Mouse (Mus musculus): ENCODE data around the gene Tle1. TPM values are rescaled to one million over a fixed set of nuclear protein-coding genes. Genes with fewer than 3 reads are reported as not detected.

Gene Tle1
- 34.3 and 41.2 TPM in 2 replicates for polyA plus RNA-seq (2011; ENCODE audit: insufficient read length, low read depth, missing spikeins)

DNA sequence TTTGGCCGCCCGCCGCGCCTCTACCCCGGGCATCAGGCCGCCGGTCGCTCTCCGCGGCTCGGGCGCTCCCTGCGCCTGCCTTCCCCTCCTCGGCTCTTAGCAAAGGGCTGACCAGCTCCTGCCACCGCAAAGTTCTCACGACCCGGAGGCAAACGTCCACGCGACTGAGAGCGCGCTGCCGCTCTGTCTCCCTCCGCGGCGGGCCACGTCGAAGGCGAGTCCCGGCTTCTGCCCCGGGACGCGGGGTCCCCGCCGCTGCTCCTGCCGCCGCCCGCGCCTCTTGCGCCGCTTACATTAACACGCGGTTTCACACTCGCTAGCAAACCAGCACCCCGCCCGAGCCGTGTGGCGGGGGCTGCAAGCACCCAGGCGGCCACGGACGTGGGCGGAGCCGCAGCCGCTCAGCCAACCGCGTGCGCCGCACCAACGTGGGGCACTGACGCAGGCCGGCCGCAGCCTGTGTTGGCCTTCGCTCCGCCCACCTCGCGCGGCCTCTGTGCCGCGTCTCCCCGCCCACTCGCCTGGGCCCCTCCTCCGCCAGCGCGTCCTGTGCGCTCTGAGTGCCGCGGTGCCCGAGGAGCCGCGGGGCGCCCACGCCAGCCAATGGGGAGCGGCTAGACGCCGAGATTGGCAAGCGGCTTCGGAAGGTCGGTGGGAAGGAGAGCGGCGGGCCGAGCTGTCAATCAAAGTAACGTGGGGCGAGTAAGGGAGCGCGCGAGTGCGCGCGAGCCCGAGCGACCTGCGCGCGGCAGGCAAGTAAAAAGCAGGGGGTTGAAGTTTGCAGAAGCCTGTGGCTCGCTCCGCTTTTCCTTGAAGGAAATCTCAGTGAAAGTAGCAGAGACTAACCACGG lies at the start of gene Tle1:
Gene Tle1, minus strand, starts transcription at position 361 of the 851 bp plus-strand sequence.
- TF ChIP-seq CTCF (IDR thresholded peaks at IDR 0.05; ENCODE audit: borderline replicate concordance, insufficient read depth, low read length) = no peak
- peak; percentile 74 for TF ChIP-seq POLR2A (IDR thresholded peaks at IDR 0.05; ENCODE audit: low read depth, low read length)
- peak within 1 kb of the TSS; percentile 99 for H3K4me3 ChIP-seq (ENCODE audit: insufficient read depth, low read length)
- H3K4me1 ChIP-seq (ENCODE audit: control insufficient read depth, insufficient read depth, low read length) = peaks cover 3% of the 10 kb centered on the region; the same call in 1 of the 2 replicates
- H3K27ac ChIP-seq (ENCODE audit: insufficient read depth, low read length) = peak within 1 kb of the TSS; percentile 88

GRCm38 (mm10) chr4:72233584-72234219 lies 33.0 kb upstream of the Tle1 start:
- no peak overlapping the region for H3K27ac ChIP-seq (ENCODE audit: insufficient read depth, low read length)
- H3K4me3 ChIP-seq (ENCODE audit: insufficient read depth, low read length) = no peak overlapping the region
- H3K4me1 ChIP-seq (ENCODE audit: control insufficient read depth, insufficient read depth, low read length) = no peaks in the 10 kb centered on the region
- TF ChIP-seq CTCF (IDR thresholded peaks at IDR 0.05; ENCODE audit: borderline replicate concordance, insufficient read depth, low read length) = no peak
- TF ChIP-seq POLR2A (IDR thresholded peaks at IDR 0.05; ENCODE audit: low read depth, low read length) = no peak

- Histone ChIP-seq H3K4me3 (ENCODE audit: insufficient read depth, low read length) (no peak overlapping the region), H3K4me1 (ENCODE audit: control insufficient read depth, insufficient read depth, low read length) (no peaks in the 10 kb centered on the region), H3K27ac (ENCODE audit: insufficient read depth, low read length) (no peak overlapping the region)
- no peak for TF ChIP-seq CTCF (IDR thresholded peaks at IDR 0.05; ENCODE audit: borderline replicate concordance, insufficient read depth, low read length)
- TF ChIP-seq POLR2A (IDR thresholded peaks at IDR 0.05; ENCODE audit: low read depth, low read length) = no peak
Measured at GRCm38 (mm10) chr4:72232206-72232605, 31.5 kb upstream of the Tle1 start.

GRCm38 (mm10) chr4:72230832-72231231 lies 30.1 kb upstream of the Tle1 start:
- no peak overlapping the region for H3K27ac ChIP-seq (ENCODE audit: insufficient read depth, low read length)
- H3K4me1 ChIP-seq (ENCODE audit: control insufficient read depth, insufficient read depth, low read length) = no peaks in the 10 kb centered on the region
- TF ChIP-seq CTCF (IDR thresholded peaks at IDR 0.05; ENCODE audit: borderline replicate concordance, insufficient read depth, low read length) (no peak), POLR2A (IDR thresholded peaks at IDR 0.05; ENCODE audit: low read depth, low read length) (no peak)
- no peak overlapping the region for H3K4me3 ChIP-seq (ENCODE audit: insufficient read depth, low read length)

- H3K4me3 ChIP-seq (ENCODE audit: insufficient read depth, low read length) = no peak overlapping the region
- H3K27ac ChIP-seq (ENCODE audit: insufficient read depth, low read length) = no peak overlapping the region
- no peak for TF ChIP-seq CTCF (IDR thresholded peaks at IDR 0.05; ENCODE audit: borderline replicate concordance, insufficient read depth, low read length)
- TF ChIP-seq POLR2A (IDR thresholded peaks at IDR 0.05; ENCODE audit: low read depth, low read length) = no peak
- H3K4me1 ChIP-seq (ENCODE audit: control insufficient read depth, insufficient read depth, low read length) = no peaks in the 10 kb centered on the region
Measured at GRCm38 (mm10) chr4:72221629-72222028, 20.9 kb upstream of the Tle1 start.

GRCm38 (mm10) chr4:72204420-72205045 lies 3.8 kb upstream of the Tle1 start:
- TF ChIP-seq CTCF (IDR thresholded peaks at IDR 0.05; ENCODE audit: borderline replicate concordance, insufficient read depth, low read length) (no peak), POLR2A (IDR thresholded peaks at IDR 0.05; ENCODE audit: low read depth, low read length) (no peak)

GRCm38 (mm10) chr4:72201521-72201991 lies 837 bp upstream of the Tle1 start:
- Histone ChIP-seq H3K27ac (ENCODE audit: insufficient read depth, low read length) (peak overlapping the region; percentile 88), H3K4me1 (ENCODE audit: control insufficient read depth, insufficient read depth, low read length) (peaks cover 3% of the 10 kb centered on the region; the same call in 1 of the 2 replicates), H3K4me3 (ENCODE audit: insufficient read depth, low read length) (peak overlapping the region; percentile 99)
- TF ChIP-seq CTCF (IDR thresholded peaks at IDR 0.05; ENCODE audit: borderline replicate concordance, insufficient read depth, low read length) (no peak), POLR2A (IDR thresholded peaks at IDR 0.05; ENCODE audit: low read depth, low read length) (no peak)

More at GRCm38 (mm10) chr4:72204420-72205045, 3.8 kb upstream of the Tle1 start:
- no peaks in the 10 kb centered on the region for H3K4me1 ChIP-seq (ENCODE audit: control insufficient read depth, insufficient read depth, low read length)
- no peak overlapping the region for H3K27ac ChIP-seq (ENCODE audit: insufficient read depth, low read length)
- no peak overlapping the region; the same call in 1 of the 2 replicates for H3K4me3 ChIP-seq (ENCODE audit: insufficient read depth, low read length)

DNA sequence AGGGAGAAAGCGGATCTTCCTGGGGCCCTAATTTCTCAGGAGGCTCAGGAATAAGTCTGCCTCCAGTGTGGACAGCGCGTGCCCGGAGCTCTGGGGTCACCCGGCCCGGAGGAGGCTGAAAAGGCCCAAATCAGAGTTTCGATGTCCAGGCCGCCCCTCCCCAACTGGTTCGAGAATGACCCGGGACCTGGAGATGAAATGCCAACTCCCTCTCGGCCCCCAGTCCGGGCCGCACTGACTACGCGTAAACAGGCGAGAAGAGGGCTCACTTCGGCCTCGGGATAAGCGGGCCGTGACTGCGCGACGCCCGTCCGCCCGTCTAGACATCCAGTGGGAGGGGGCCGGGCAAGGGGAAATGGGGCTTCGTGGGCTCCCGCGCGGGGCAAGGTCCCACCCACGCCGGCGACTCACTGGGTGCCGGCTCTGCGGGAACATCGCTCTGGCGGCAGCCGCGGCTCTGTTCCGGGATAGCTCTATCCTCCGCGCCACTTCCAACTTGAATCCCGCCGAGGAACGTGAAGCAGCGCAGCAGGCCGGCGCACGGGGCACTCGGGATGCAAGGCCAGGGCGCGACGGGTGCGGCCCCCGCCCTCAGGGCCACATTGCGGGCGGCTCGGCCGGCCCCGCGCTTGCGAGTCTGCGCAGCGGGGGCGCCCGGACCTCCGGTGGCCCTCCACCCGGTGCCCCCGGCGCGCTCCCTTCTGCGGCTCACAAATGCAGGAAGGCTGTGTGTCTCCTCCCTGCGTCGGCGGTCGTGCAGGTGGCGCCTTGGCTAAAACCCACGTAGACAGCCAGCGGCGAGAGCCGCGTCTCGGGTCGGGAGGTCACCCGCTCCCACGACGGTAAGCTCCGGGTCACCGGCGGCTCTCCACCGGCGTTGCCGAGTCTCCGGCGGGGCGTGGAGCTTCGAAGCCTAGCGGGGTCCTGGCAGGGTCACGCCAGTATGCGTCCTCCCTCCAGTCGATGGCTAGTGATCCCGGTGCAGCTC lies 854 bp downstream of the Tle1 start:
- TF ChIP-seq CTCF (IDR thresholded peaks at IDR 0.05; ENCODE audit: borderline replicate concordance, insufficient read depth, low read length) = no peak
- TF ChIP-seq POLR2A (IDR thresholded peaks at IDR 0.05; ENCODE audit: low read depth, low read length) = no peak
- Histone ChIP-seq H3K4me3 (ENCODE audit: insufficient read depth, low read length) (peak overlapping the region; percentile 92), H3K4me1 (ENCODE audit: control insufficient read depth, insufficient read depth, low read length) (peaks cover 8% of the 10 kb centered on the region)

More for the DNA sequence above, 854 bp downstream of the Tle1 start:
- H3K27ac ChIP-seq (ENCODE audit: insufficient read depth, low read length) = peak overlapping the region; percentile 88

All from embryonic fibroblast, embryonic 13.5 days (primary cell).